ENCODE assay signal across 8 mouse cellular contexts in the genomic region with DNA sequence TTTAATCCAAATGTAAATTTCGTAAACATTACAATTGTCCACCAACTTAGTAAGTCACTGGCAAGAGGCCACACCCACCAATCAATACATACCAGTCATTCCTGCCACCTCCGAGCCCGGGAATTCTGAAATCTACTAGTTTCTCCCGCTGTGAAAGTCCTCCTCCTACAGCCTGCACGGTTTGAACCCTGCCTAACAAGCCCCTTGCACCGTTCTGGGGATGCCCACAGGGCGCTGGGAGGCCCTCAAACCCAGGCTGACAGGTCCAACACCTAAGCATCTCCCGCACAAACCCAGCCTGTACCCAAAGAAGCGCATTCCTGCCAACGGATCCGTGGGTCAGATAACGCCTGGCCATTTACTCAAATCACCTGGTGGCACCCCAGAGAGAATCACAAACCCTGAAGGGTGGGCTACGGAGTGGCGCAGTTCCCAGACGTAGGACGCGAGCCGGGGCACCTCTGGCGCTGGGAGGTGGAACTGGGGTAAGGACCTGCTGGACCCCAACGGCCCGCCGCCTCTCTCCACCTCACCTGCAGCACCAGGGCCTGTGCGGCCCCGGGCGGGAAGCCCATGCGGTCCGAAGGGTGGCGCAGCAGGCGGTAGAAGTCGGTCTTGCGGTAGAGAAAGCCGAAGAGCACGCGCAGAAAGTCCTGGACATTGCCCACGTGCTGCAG. TPM values are rescaled to one million over a fixed set of nuclear protein-coding genes. Genes with fewer than 3 reads are reported as not detected.
DNase-seq lines count a peak whose midpoint lies in the region; ATAC-seq lines count a peak whose summit lies in the region.

A730071L15Rik (plus strand) TSS at position 620 of the 677 bp plus-strand sequence.

- H3K4me3 ChIP-seq in kidney, embryonic 14.5 days (ENCODE audit: low read length) = peak within 1 kb of the TSS; percentile 78
- peak within 1 kb of the TSS; percentile 99 for H3K4me3 ChIP-seq in embryonic facial prominence, embryonic 15.5 days (replicated peaks)
- peak within 1 kb of the TSS; percentile 79 for H3K4me3 ChIP-seq in intestine, embryonic 16.5 days (ENCODE audit: low read length)
- peak within 1 kb of the TSS; percentile 81 for H3K4me3 ChIP-seq in midbrain, embryonic 15.5 days

- H3K4me1 ChIP-seq in kidney, embryonic 14.5 days (ENCODE audit: control insufficient read depth, insufficient read depth, low read length) = peaks cover 12% of the 10 kb centered on the region
- H3K4me1 ChIP-seq in embryonic facial prominence, embryonic 15.5 days = peaks cover 20% of the 10 kb centered on the region
- H3K4me1 ChIP-seq in intestine, embryonic 16.5 days (ENCODE audit: control insufficient read depth, insufficient read depth, low read length) = peaks cover 9% of the 10 kb centered on the region
- H3K4me1 ChIP-seq in midbrain, embryonic 15.5 days = peaks cover 33% of the 10 kb centered on the region

- no peaks in the 10 kb centered on the region for H3K27me3 ChIP-seq in kidney, embryonic 14.5 days (ENCODE audit: control insufficient read depth, insufficient read depth, low read length)
- no peaks in the 10 kb centered on the region for H3K27me3 ChIP-seq in embryonic facial prominence, embryonic 15.5 days
- H3K27me3 ChIP-seq in intestine, embryonic 16.5 days (replicated peaks; ENCODE audit: control insufficient read depth, insufficient read depth, low read length) = no peaks in the 10 kb centered on the region
- H3K27me3 ChIP-seq in midbrain, embryonic 15.5 days (replicated peaks) = no peaks in the 10 kb centered on the region

- DNase-seq in kidney, adult 9 months = no peak
- peak; percentile 8 for DNase-seq in MEL-GATA-1-ER (ENCODE audit: extremely low read depth, low read depth)
- DNase-seq in cerebellum, adult 11 months = no peak
- no peak for DNase-seq in right cerebral cortex, postnatal 25 days

- H3K36me3 ChIP-seq in kidney, embryonic 14.5 days (ENCODE audit: control insufficient read depth, insufficient read depth, low read length) = no peaks in the 10 kb centered on the region
- H3K36me3 ChIP-seq in embryonic facial prominence, embryonic 15.5 days = no peaks in the 10 kb centered on the region
- H3K36me3 ChIP-seq in intestine, embryonic 16.5 days (ENCODE audit: control insufficient read depth, insufficient read depth, low read length) = no peaks in the 10 kb centered on the region
- H3K36me3 ChIP-seq in midbrain, embryonic 15.5 days (replicated peaks) = no peaks in the 10 kb centered on the region

- 1% methylated on average over 35 of the region's 35 CpGs for WGBS in kidney, embryonic 14.5 days
- WGBS in embryonic facial prominence, embryonic 15.5 days = 1% methylated on average over 35 of the region's 35 CpGs
- 1% methylated on average over 35 of the region's 35 CpGs for WGBS in intestine, embryonic 16.5 days
- 2% methylated on average over 35 of the region's 35 CpGs for WGBS in midbrain, embryonic 15.5 days

- peak within 1 kb of the TSS; percentile 91 for H3K9ac ChIP-seq in kidney, embryonic 14.5 days (ENCODE audit: low read depth, low read length)
- peak within 1 kb of the TSS; percentile 90 for H3K9ac ChIP-seq in embryonic facial prominence, embryonic 15.5 days
- peak within 1 kb of the TSS; percentile 89 for H3K9ac ChIP-seq in intestine, embryonic 16.5 days (ENCODE audit: low read depth, low read length)
- H3K9ac ChIP-seq in midbrain, embryonic 15.5 days = peak within 1 kb of the TSS; percentile 88

- H3K4me2 ChIP-seq in kidney, embryonic 14.5 days (replicated peaks; ENCODE audit: low read depth, low read length) = peak within 1 kb of the TSS; percentile 70
- peak within 1 kb of the TSS; percentile 91 for H3K4me2 ChIP-seq in embryonic facial prominence, embryonic 15.5 days (replicated peaks)
- peak within 1 kb of the TSS; percentile 85 for H3K4me2 ChIP-seq in intestine, embryonic 16.5 days (ENCODE audit: low read depth, low read length)
- H3K4me2 ChIP-seq in midbrain, embryonic 15.5 days = peak within 1 kb of the TSS; percentile 92

- H3K27ac ChIP-seq in kidney, embryonic 14.5 days (ENCODE audit: low read depth, low read length) = peak within 1 kb of the TSS; percentile 98
- H3K27ac ChIP-seq in embryonic facial prominence, embryonic 15.5 days (replicated peaks) = peak within 1 kb of the TSS; percentile 99
- peak within 1 kb of the TSS; percentile 95 for H3K27ac ChIP-seq in intestine, embryonic 16.5 days (ENCODE audit: low read length)
- peak within 1 kb of the TSS; percentile 97 for H3K27ac ChIP-seq in midbrain, embryonic 15.5 days

- H3K9me3 ChIP-seq in kidney, embryonic 14.5 days (ENCODE audit: control insufficient read depth, low read length) = no peaks in the 10 kb centered on the region
- no peaks in the 10 kb centered on the region for H3K9me3 ChIP-seq in embryonic facial prominence, embryonic 15.5 days (replicated peaks)
- H3K9me3 ChIP-seq in intestine, embryonic 16.5 days (ENCODE audit: control insufficient read depth, low read length) = no peaks in the 10 kb centered on the region
- no peaks in the 10 kb centered on the region for H3K9me3 ChIP-seq in midbrain, embryonic 15.5 days

- ATAC-seq in kidney, embryonic 14.5 days (ENCODE audit: low FRiP score, low TSS enrichment) = peak; percentile 83
- ATAC-seq in embryonic facial prominence, embryonic 15.5 days (ENCODE audit: insufficient number of reproducible peaks, low FRiP score, low TSS enrichment, low read depth) = 0 out of 2 replicates have a peak, but pooled peaks have one; percentile 37
- ATAC-seq in intestine, embryonic 16.5 days = peak; percentile 83
- ATAC-seq in midbrain, embryonic 15.5 days (replicated peaks) = peak; percentile 82

RNA-seq across cellular contexts. Expression of gene A730071L15Rik, which starts in this region (rescaled TPM):
- polyA plus RNA-seq in kidney, embryonic 14.5 days (2014; fragmentation: Nextera tagmentation; extraction: Ambion mirVana) = 0.74 and 0.89 TPM in 2 replicates
- 0.43 TPM in 2 replicates for polyA plus RNA-seq in embryonic facial prominence, embryonic 15.5 days (2015; fragmentation: Nextera tagmentation; extraction: Ambion mirVana)
- polyA plus RNA-seq in intestine, embryonic 16.5 days (2015; fragmentation: Nextera tagmentation; extraction: Ambion mirVana) = 0.45 and 0.62 TPM in 2 replicates
- 0.48 and 0.56 TPM in 2 replicates for polyA plus RNA-seq in midbrain, embryonic 15.5 days (2015; fragmentation: Nextera tagmentation; extraction: Ambion mirVana)

Comparison
In these comparisons a context has a peak if more than half of its experiments do, and no peak if none do; other contexts are left out.
1. Peak in ATAC-seq, H3K4me3 ChIP-seq, H3K27ac ChIP-seq, H3K9ac ChIP-seq and H3K4me2 ChIP-seq in kidney, embryonic 14.5 days; RNA of the gene not detected or under 1 TPM.
2. Peak in ATAC-seq, H3K4me3 ChIP-seq, H3K27ac ChIP-seq, H3K9ac ChIP-seq and H3K4me2 ChIP-seq in embryonic facial prominence, embryonic 15.5 days; RNA of the gene not detected or under 1 TPM.
3. Peak in ATAC-seq, H3K4me3 ChIP-seq, H3K27ac ChIP-seq, H3K9ac ChIP-seq and H3K4me2 ChIP-seq in intestine, embryonic 16.5 days; RNA of the gene not detected or under 1 TPM.
4. Peak in ATAC-seq, H3K4me3 ChIP-seq, H3K27ac ChIP-seq, H3K9ac ChIP-seq and H3K4me2 ChIP-seq in midbrain, embryonic 15.5 days; RNA of the gene not detected or under 1 TPM.